Mouse (Mus musculus): ENCODE results near the gene Tm4sf19. TPM values are rescaled to one million over a fixed set of nuclear protein-coding genes. Genes with fewer than 3 reads are reported as not detected.

The Tm4sf19 gene
- total and polyA plus RNA-seq, 2 experiments from 2014 or later: 0.48 TPM; not detected in 1

GRCm38 (mm10) chr16:32386826-32387225 is 13.5 kb upstream of the Tm4sf19 start:
- no peaks in the 10 kb centered on the region for H3K4me1 ChIP-seq (ENCODE audit: insufficient read depth)
- H3K9ac ChIP-seq: no peak overlapping the region
- ATAC-seq (no peak), DNase-seq (no peak)
- H3K27me3 ChIP-seq (ENCODE audit: insufficient read depth, low read length): no peaks in the 10 kb centered on the region
- WGBS: 82% methylated on average over 3 of the region's 3 CpGs
- no peak overlapping the region for H3K27ac ChIP-seq (ENCODE audit: low read depth, low read length)
- H3K4me3 ChIP-seq (ENCODE audit: low read depth, low read length): no peak overlapping the region
- no peaks in the 10 kb centered on the region for H3K9me3 ChIP-seq (ENCODE audit: low read length)
- no peak overlapping the region for H3K4me2 ChIP-seq (ENCODE audit: low read depth)
- H3K36me3 ChIP-seq (ENCODE audit: insufficient read depth): peaks cover 38% of the 10 kb centered on the region
- no peak for TF ChIP-seq CTCF (IDR thresholded peaks at IDR 0.05; ENCODE audit: low read depth)

- Histone ChIP-seq H3K4me3 (ENCODE audit: low read depth, low read length) (no peak overlapping the region), H3K9me3 (ENCODE audit: low read length) (no peaks in the 10 kb centered on the region), H3K36me3 (ENCODE audit: insufficient read depth) (peaks cover 31% of the 10 kb centered on the region), H3K27ac (ENCODE audit: low read depth, low read length) (no peak overlapping the region), H3K27me3 (ENCODE audit: insufficient read depth, low read length) (no peaks in the 10 kb centered on the region), H3K4me1 (ENCODE audit: insufficient read depth) (no peaks in the 10 kb centered on the region), H3K4me2 (ENCODE audit: low read depth) (no peak overlapping the region), H3K9ac (no peak overlapping the region)
- ATAC-seq (no peak), DNase-seq (no peak)
- no peak for TF ChIP-seq CTCF (IDR thresholded peaks at IDR 0.05; ENCODE audit: low read depth)
Observed at GRCm38 (mm10) chr16:32389049-32389448, 11.3 kb upstream of the Tm4sf19 start.

GRCm38 (mm10) chr16:32389841-32390240 is 10.5 kb upstream of the Tm4sf19 start:
- TF ChIP-seq CTCF (IDR thresholded peaks at IDR 0.05; ENCODE audit: low read depth): no peak
- Histone ChIP-seq H3K27me3 (ENCODE audit: insufficient read depth, low read length) (no peaks in the 10 kb centered on the region), H3K27ac (ENCODE audit: low read depth, low read length) (no peak overlapping the region), H3K4me3 (ENCODE audit: low read depth, low read length) (no peak overlapping the region), H3K9ac (no peak overlapping the region), H3K4me2 (ENCODE audit: low read depth) (no peak overlapping the region), H3K36me3 (ENCODE audit: insufficient read depth) (peaks cover 28% of the 10 kb centered on the region), H3K9me3 (ENCODE audit: low read length) (no peaks in the 10 kb centered on the region), H3K4me1 (ENCODE audit: insufficient read depth) (no peaks in the 10 kb centered on the region)
- DNase-seq (no peak), ATAC-seq (no peak)
- WGBS: 87% methylated on average over 3 of the region's 3 CpGs

GRCm38 (mm10) chr16:32390882-32391281 is 9.4 kb upstream of the Tm4sf19 start:
- no peak overlapping the region for H3K4me2 ChIP-seq (ENCODE audit: low read depth)
- H3K9me3 ChIP-seq (ENCODE audit: low read length): no peaks in the 10 kb centered on the region
- no peaks in the 10 kb centered on the region for H3K4me1 ChIP-seq (ENCODE audit: insufficient read depth)
- no peak for TF ChIP-seq CTCF (IDR thresholded peaks at IDR 0.05; ENCODE audit: low read depth)
- no peak overlapping the region for H3K4me3 ChIP-seq (ENCODE audit: low read depth, low read length)
- DNase-seq (no peak), ATAC-seq (no peak)
- no peak overlapping the region for H3K27ac ChIP-seq (ENCODE audit: low read depth, low read length)
- WGBS: 95% methylated on average over 3 of the region's 3 CpGs
- H3K27me3 ChIP-seq (ENCODE audit: insufficient read depth, low read length): no peaks in the 10 kb centered on the region
- H3K36me3 ChIP-seq (ENCODE audit: insufficient read depth): peaks cover 19% of the 10 kb centered on the region
- H3K9ac ChIP-seq: no peak overlapping the region

GRCm38 (mm10) chr16:32395679-32396540 is 4.4 kb upstream of the Tm4sf19 start:
- Histone ChIP-seq H3K27ac (ENCODE audit: low read depth, low read length) (no peak overlapping the region), H3K4me1 (ENCODE audit: insufficient read depth) (no peaks in the 10 kb centered on the region), H3K36me3 (ENCODE audit: insufficient read depth) (peaks cover 12% of the 10 kb centered on the region), H3K9me3 (ENCODE audit: low read length) (no peaks in the 10 kb centered on the region), H3K27me3 (ENCODE audit: insufficient read depth, low read length) (no peaks in the 10 kb centered on the region), H3K9ac (no peak overlapping the region), H3K4me2 (ENCODE audit: low read depth) (no peak overlapping the region), H3K4me3 (ENCODE audit: low read depth, low read length) (no peak overlapping the region)
- no peak for TF ChIP-seq CTCF (IDR thresholded peaks at IDR 0.05; ENCODE audit: low read depth)
- WGBS: 71% methylated on average over 6 of the region's 6 CpGs
- no peak for ATAC-seq
- DNase-seq: no peak

- Histone ChIP-seq H3K4me2 (ENCODE audit: low read depth) (no peak overlapping the region), H3K27ac (ENCODE audit: low read depth, low read length) (no peak overlapping the region), H3K4me1 (ENCODE audit: insufficient read depth) (no peaks in the 10 kb centered on the region), H3K4me3 (ENCODE audit: low read depth, low read length) (no peak overlapping the region), H3K9me3 (ENCODE audit: low read length) (no peaks in the 10 kb centered on the region), H3K27me3 (ENCODE audit: insufficient read depth, low read length) (no peaks in the 10 kb centered on the region), H3K36me3 (ENCODE audit: insufficient read depth) (peaks cover 6% of the 10 kb centered on the region; the same call in 1 of the 2 replicates), H3K9ac (no peak overlapping the region)
- ATAC-seq (no peak), DNase-seq (no peak)
- no peak for TF ChIP-seq CTCF (IDR thresholded peaks at IDR 0.05; ENCODE audit: low read depth)
- WGBS: 61% methylated on average over 3 of the region's 3 CpGs
Observed at GRCm38 (mm10) chr16:32396541-32396835, 3.8 kb upstream of the Tm4sf19 start.

- H3K9ac ChIP-seq: no peak overlapping the region
- H3K27ac ChIP-seq (ENCODE audit: low read depth, low read length): no peak overlapping the region
- no peak for ATAC-seq
- 0 out of 2 replicates have a peak, but pooled peaks cover 1% of the 10 kb centered on the region for H3K36me3 ChIP-seq (ENCODE audit: insufficient read depth)
- DNase-seq: no peak
- H3K4me2 ChIP-seq (ENCODE audit: low read depth): no peak overlapping the region
- H3K9me3 ChIP-seq (ENCODE audit: low read length): no peaks in the 10 kb centered on the region
- no peak overlapping the region for H3K4me3 ChIP-seq (ENCODE audit: low read depth, low read length)
- no peaks in the 10 kb centered on the region for H3K27me3 ChIP-seq (ENCODE audit: insufficient read depth, low read length)
- no peaks in the 10 kb centered on the region for H3K4me1 ChIP-seq (ENCODE audit: insufficient read depth)
- 71% methylated on average over 3 of the region's 3 CpGs for WGBS
- no peak for TF ChIP-seq CTCF (IDR thresholded peaks at IDR 0.05; ENCODE audit: low read depth)
Observed at GRCm38 (mm10) chr16:32398206-32398605, 2.1 kb upstream of the Tm4sf19 start.
